7 mouse cellular contexts compared by ENCODE assay signal in genomic region chr6:73368047-73368835, GRCm38 (mm10).
A peak's percentile ranks its signal among the peaks of the same experiment; 100 is the strongest.
DNase-seq lines count a peak whose midpoint lies in the region; ATAC-seq lines count a peak whose summit lies in the region.

No protein-coding gene starts in this region.

- H3K9ac ChIP-seq in embryonic facial prominence, embryonic 14.5 days (ENCODE audit: low read depth, low read length) = no peak overlapping the region; the same call in 1 of the 2 replicates

- no peak overlapping the region for H3K27ac ChIP-seq in embryonic facial prominence, embryonic 14.5 days (replicated peaks; ENCODE audit: low read depth, low read length)

- peak overlapping the region; percentile 44 for H3K4me2 ChIP-seq in embryonic facial prominence, embryonic 14.5 days (ENCODE audit: low read depth, low read length)

- no peak for ATAC-seq in megakaryocyte, adult 5-6 weeks (ENCODE audit: poor library complexity, severe bottlenecking)
- ATAC-seq in embryonic facial prominence, embryonic 14.5 days (ENCODE audit: low read depth) = peak; percentile 66

- H3K9me3 ChIP-seq in megakaryocyte, embryonic 14.5 days = no peaks in the 10 kb centered on the region
- H3K9me3 ChIP-seq in embryonic facial prominence, embryonic 14.5 days (ENCODE audit: control insufficient read depth, low read length) = no peaks in the 10 kb centered on the region

- DNase-seq in embryonic facial prominence, embryonic 14.5 days (ENCODE audit: low spot score) = peak; percentile 17
- peak; percentile 4 for DNase-seq in kidney, postnatal 14 days
- DNase-seq in telencephalon, adult 2 months (ENCODE audit: low read depth, low spot score) = peak; percentile 5
- no peak for DNase-seq in adrenal gland, adult (ENCODE audit: inconsistent age in 2 of 2, low spot score in 1 of 2)
- DNase-seq in spleen, postnatal 4 days (ENCODE audit: low spot score in 2 of 2) = no peak

- H3K4me1 ChIP-seq in megakaryocyte, embryonic 14.5 days = peaks cover 15% of the 10 kb centered on the region
- H3K4me1 ChIP-seq in embryonic facial prominence, embryonic 14.5 days (ENCODE audit: control insufficient read depth, insufficient read depth, low read length) = peaks cover 6% of the 10 kb centered on the region; the same call in 1 of the 2 replicates

- H3K4me3 ChIP-seq in megakaryocyte, embryonic 14.5 days (replicated peaks) = peak overlapping the region; percentile 80
- H3K4me3 ChIP-seq in embryonic facial prominence, embryonic 14.5 days (ENCODE audit: low read depth, low read length) = peak overlapping the region; percentile 10; the same call in 1 of the 2 replicates

- no peaks in the 10 kb centered on the region for H3K36me3 ChIP-seq in megakaryocyte, embryonic 14.5 days (replicated peaks; ENCODE audit: low read length)
- no peaks in the 10 kb centered on the region for H3K36me3 ChIP-seq in embryonic facial prominence, embryonic 14.5 days (ENCODE audit: control insufficient read depth, insufficient read depth, low read length)

- H3K27me3 ChIP-seq in megakaryocyte, embryonic 14.5 days (replicated peaks) = peaks cover 2% of the 10 kb centered on the region
- no peaks in the 10 kb centered on the region for H3K27me3 ChIP-seq in embryonic facial prominence, embryonic 14.5 days (replicated peaks; ENCODE audit: control insufficient read depth, insufficient read depth, low read length)

- 7% methylated on average over 21 of the region's 21 CpGs for WGBS in embryonic facial prominence, embryonic 14.5 days

Comparison
In these comparisons a context has a peak if more than half of its experiments do, and no peak if none do; other contexts are left out.
1. DNase-seq: peak in embryonic facial prominence, embryonic 14.5 days (single experiment), kidney, postnatal 14 days (single experiment) and telencephalon, adult 2 months (single experiment); none in adrenal gland, adult (0 of 2) and spleen, postnatal 4 days (0 of 2).